Mouse (Mus musculus) embryo, embryonic 11 days (tissue): ENCODE results near the gene Kcnrg.
"Not testable (repeated sequence)": the region's sequence is repeated elsewhere in the genome, so short reads cannot be mapped to it uniquely, and the experiment has no call there.

Experiments
- DNase-seq: peaks from one replicate; pipeline ENCODE4 v3.0.0-alpha.2; 2015

Gene Kcnrg

DNA sequence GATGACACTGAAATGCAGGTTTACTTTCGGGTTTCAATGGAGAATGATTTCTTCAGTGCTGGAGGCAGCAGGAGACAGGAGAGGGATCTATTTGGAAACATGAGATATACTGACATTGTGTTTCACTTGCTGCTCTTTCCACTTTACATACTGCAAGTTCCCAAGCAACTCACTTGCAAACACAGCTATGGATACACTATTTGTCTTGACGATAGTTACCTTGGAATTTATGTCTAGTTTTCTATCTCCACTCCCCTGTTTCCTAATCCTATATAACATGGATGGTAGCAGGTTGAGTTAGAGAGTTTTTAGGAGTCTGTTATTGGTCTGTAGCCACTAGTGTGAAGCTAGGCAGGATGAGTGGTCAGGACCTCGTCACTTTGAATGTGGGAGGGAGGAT, at the start of gene Kcnrg:
Gene Kcnrg, plus strand, starts transcription at position 301 of the 400 bp plus-strand sequence.
- no peak for DNase-seq

DNA sequence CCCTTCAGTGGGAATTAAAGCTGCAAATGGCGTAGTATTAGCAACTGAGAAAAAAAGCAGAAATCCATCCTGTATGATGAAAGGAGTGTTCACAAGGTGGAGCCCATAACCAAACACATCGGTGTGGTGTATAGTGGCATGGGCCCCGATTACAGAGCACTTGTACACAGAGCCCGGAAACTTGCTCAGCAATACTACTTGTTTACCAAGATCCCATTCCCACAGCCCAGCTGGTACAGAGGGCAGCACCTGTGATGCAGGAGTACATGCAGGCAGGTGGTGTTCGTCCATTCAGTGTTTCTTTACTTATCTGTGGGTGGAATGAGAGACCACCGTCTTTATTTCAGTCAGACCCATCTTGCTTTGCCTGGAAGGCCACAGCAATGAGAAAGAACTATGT, 48.4 kb upstream of the Kcnrg start:
- DNase-seq: no peak

DNA sequence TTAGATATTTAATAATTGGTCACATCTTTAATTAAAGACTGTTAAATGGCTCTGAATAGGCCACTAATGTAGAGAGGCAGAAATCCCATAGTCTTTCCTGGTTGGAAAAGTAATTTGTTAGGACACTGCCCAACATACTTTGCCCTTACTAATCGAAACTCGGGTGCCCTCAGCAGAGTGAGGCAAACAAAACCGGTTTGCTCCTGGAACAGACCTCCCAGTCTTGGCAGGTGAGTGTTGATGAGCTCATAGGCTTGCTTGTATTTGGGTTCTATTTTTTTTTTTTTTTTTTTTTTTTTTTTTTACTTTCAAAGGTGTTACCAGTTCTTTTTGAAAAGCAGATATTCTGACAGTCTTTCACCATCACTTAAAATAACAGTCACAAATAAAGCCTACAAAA, 47.4 kb upstream of the Kcnrg start:
- DNase-seq: no peak

DNA sequence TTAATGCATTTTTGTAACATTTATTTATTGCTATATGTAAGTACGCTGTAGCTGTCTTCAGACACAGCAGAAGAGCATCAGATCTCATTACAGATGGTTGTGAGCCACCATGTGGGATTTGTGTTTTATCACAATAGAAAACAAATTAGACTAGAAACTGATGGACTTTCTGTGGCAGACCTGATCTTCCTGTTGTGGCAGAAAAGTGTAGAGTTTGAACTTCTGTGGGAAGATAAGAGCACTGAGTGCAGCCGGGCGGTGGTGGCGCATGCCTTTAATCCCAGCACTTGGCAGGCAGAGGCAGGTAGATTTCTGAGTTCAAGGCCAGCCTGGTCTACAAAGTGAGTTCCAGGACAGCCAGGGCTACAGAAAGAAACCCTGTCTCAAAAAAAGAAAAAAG, 41.0 kb upstream of the Kcnrg start:
- DNase-seq: not testable (repeated sequence)

DNA sequence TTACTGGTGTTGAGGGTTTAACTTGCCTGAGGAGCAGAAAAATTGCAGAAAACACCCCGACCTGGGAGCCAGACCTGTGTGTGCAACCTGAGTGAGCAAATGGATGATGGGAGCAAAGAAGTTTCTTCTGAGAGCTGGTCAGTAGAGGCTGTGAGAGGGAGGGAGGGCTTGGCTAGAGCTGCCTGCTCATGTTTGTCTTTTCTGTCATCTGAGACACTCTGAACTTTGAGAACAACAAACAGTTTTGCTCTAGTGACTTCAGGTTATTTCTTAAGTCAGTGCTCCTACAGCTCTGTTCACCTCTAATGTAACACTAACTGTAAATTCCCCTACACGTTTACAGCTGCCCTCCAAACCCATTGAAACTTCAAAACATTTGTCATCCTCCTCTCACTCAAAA, 37.9 kb upstream of the Kcnrg start:
- DNase-seq: no peak

DNA sequence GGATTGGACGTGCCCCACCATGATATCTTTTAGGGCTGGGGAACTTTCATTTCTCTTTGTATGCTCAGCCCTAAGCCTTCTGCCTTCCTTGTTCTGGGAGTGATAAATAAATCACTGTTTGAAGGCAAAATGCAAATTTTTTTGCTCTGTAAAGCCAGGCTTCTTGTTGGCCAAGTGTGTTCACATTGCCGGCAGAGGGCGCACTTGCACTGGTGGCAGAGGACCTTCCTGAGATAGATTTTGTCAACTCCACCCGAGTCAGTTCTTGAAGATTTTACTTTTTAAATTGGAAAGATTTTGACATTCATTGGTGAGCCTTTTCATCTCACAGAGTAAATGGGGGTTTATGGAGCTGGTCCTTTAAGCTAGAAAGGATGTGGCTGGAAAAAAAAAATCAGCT, 35.9 kb upstream of the Kcnrg start:
- DNase-seq: peak; percentile 89

DNA sequence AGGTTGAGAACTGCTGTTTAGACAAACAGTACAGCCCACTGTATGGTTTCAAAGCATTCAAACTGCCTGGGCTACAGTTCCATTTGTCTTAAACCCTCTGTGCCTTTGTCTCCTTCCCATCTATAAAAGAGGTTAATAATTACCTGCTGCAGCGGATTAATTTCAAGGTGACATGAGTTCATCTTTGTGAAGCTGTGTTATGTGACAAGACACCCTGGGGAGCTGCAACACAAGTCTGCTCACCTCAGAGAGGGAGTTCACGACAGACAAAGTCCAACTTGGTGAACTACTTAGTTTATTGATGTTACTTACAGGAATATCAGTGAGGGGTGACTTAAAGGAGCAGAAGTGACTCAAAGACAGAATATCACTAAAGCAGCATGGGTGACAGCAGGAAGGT, 35.1 kb upstream of the Kcnrg start:
- no peak for DNase-seq

DNA sequence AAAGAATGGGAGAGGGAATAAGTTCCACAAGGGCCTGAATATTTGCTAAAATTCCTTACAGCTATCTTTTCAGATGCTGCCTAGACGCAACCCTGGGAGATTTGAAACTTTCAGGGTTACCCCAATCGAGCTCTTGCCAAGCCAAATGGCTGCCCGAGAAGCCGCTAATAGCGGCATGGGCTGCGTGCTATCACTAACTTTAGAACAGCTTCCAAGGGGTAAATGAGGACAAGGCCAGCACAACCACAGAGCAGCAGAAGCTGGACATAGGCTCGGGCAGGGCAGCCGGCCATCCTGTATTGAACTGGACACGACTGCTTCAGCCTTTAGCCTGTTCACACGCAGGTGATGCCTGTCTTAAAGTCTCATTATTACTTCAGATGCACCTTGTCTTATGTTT, 32.2 kb upstream of the Kcnrg start:
- DNase-seq: no peak

DNA sequence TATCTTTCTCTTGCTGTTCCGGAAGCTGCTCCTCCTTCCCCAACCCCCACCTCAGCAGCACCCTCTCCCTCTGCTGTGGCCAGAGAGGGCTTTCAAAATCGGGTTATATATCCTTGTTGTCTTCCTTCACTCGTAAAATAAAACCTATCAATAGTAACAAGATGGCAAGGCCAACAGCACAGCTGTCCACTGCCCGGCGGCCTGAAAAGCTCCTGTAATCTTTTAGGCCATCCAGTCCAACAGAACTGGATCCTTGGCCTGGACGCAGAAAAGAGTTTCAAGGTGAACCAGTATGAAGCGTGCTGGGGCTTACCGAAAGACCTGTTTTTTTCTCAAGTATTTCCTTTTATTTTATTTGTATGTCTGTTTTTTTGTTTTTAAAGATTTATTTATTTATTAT, 31.3 kb upstream of the Kcnrg start:
- no peak for DNase-seq

DNA sequence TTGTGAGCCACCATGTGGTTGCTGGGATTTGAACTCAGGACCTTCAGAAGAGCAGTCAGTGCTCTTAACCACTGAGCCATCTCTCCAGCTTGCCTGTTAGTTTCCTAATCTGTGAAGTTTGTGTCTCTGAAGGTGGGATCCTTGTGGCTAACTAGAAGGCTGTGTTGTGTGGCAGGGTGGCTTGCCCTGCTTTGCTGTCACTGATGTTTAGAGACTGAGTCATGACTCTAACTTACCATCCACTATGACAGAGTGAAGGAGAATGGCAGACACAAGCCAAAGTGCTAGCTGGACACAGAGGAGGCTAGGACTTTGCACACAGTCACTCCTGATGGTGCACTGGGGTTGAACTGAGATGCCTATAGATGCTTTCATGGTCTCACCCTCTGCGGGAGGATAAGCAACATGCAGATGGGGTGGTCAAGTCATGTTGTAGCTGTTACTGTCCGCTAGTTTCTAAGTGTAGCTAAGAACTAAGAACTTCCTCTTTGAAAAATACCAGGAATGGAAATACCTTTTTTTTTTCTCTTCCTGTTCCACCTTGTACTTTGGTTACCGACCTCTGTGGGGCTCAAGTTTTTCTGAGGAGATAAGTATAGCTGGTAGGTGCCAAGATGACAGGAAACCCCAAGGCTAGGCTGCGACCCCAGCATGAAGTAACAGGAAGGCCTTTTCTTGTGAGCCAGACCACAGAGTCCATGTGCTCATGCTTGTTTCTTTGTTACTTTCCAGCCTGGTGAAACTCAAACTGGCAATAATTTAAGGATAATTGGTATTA, 17.8 kb upstream of the Kcnrg start:
- no peak for DNase-seq

DNA sequence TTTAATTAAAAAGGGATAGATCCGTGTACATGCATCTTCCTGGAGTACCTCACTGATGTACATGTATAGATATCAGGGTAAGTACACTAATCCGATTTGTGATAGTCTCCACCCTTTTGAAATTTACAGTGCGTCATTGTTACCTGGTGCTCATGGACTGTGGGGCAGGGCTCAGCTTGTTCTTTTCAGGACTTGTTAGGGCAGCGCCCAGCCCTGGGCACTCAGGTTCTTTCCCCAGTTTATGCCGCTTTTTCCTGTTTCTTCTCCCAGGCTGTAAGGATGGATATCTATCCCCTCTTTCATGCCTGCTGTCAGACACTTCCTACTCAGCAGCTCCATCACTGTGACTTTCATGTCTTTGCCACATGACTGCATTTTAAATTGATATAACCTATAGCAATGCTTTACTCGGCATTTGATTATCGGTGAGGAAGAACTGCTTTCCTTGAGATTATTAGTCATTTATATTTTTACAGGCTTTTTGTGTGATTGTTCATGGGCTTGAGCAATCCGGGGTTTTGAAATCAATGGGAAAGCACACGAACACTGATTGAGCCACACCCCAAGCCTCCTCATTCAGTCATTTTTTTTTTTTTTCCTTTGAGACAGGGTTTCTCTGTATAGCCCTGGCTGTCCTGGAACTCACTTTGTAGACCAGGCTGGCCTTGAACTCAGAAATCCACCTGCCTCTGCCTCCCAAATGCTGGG, 10.4 kb upstream of the Kcnrg start:
- DNase-seq: no peak

DNA sequence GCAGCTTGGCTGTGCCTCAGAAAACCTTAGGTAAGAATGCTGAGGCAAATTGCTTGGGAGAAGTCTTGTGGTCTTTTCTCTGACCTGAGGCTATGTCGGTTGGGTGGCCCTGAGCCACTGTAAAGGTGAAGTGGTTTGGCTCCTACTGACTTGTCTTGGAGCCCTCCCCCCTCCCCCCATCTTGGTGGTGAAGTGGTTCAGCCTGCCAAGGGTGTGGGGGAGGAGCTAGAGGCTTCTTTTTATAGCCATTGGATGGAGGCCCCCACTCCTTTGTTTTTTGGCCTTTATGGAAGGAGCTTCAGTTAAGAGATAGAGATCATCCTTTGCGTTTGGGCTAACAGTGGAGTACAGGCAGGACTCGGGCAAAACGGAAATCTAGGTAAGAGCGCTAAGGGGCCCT, 9.3 kb upstream of the Kcnrg start, which contains the start of gene Trim13:
Gene Trim13, plus strand, starts transcription at position 280 of the 400 bp plus-strand sequence.
- DNase-seq: no peak

DNA sequence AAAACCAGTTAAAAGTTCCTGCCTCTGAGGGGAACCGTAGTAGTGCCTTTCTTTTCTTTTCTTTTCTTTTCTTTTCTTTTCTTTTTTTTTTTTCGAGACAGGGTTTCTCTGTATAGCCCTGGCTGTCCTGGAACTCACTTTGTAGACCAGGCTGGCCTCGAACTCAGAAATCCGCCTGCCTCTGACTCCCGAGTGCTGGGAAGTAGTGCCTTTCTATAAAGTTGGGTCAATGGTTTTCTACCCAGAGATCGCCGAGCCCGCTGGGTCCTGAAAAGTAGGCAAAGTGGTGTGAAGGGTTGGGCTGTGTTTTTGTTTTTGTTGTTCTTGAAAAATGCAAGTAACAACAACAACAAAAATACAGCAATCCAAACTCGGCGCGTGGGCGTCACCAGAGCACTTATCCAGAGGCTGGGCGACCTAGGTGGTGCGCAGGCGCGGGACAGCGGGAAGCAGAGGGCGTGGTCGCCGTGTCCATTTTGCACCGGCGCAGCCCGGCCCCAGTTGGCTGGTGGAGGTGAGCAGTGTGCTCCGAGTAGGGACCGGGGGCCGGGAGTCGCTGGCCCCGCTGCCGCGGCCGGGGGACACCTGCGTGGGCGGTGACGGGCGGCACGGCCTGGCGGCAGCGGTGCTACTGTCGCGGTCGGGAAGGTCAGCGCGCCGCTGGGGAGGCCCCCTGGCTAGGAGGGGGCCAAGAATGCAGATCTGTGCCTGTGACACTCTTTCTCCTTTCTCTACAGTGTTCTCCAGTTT, 8.0 kb upstream of the Kcnrg start:
- DNase-seq: peak; percentile 92

DNA sequence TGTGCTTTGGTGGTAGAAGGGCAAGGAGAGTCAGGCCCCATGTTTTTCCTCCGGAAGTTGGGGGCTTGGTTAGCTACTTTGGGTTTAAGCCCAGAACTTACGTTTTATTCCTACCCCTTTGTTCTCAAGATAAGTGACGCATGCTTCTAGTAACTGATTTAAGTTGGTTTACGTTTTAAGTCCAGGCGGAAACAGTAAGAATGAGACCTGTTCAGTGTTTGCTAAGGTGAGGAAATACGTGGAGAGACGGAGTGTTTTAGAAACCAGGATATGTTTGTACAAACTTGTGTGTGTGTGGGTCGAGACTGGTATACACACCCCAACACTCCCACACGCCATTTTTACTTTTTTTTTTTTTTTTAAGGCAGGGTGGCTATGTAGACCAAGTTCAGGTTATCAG, 5.9 kb upstream of the Kcnrg start:
- DNase-seq: no peak

DNA sequence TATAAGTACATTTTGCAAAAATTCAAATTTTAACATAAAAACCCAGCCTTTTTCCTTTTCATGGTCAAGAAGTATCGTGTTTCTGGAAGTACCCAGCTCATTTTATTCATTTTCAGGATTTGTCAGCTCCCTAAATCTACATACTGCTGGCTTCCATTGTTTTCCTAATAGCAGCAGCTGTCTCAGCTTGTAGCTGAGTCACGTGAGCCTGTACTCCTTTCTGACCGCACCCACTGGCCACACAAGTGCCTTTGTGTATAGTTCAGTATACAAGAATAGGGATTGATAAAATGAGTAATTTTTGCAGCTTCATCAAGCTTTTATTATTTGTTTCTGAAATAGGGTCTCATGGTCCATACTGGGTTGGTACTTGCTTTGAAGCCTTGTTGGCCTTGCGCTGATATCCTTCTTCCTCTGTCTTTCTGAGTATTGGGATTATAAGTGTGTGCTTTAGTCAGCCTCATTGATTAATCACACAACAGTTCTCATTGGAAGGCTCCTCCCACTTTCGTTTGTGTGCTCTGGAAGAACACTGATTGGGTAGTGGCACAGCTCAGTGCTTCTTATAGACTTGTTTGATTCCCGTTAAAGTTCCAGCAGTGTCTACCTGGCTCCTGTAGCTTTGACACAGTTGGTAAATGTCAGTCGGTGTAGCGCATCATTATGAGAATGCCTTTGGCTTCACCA, 4.0 kb upstream of the Kcnrg start:
- DNase-seq: peak; percentile 26

DNA sequence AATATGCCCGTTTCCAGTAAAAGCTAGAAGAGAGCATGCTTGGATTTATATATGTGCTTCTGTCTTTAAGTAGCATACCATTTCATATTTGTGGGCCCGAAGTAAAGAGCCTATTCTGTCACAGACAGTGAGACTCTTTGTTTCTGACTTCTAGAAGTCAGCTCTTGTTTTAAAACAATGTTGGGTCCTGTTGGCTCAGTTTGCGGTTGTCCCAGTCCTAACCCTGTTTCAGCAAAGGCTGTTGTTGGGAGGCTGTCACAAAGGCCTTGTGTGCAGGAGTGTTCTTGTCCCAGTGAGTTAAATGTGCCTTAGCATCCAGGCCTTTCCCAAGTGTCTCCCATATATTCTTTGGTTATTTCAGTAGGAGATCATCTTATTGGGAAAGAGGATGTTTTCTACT, 3.2 kb upstream of the Kcnrg start:
- DNase-seq: no peak

DNA sequence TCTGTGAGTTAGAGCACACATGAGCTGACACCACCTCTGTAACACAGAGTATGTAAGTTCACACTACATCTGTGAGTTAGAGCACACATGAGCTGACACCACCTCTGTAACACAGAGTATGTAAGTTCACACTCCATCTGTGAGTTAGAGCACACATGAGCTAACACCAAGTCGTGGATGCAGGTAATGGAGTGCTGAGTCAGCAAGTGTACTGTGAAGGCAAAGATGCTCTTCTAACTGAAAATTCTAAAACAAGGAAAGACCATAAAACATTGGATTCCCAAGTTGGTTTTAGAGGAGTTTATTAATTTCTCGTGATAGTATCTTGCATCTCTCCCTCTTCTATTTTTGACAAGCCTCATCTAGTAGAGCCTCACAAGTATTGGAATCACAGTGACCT, 1.2 kb upstream of the Kcnrg start:
- DNase-seq: not testable (repeated sequence)

DNA sequence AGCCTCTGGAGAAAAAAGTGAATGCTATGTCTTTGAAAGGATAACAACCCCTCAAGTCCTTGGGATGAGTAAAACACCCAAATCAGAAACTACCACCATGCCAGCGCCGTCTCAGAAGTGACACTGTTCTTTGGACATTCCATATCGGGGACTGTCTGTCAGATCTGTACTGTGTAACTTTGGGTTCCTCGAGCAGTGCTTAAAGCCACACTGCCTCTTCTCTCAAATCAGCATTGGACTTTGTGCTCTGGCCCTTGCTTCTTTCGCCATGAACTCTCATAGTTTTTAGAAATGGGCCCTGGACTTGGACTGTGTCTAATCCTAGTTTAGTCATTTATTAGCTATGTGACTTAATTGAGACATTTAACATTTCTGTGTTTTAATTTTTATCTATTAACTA, 4.5 kb downstream of the Kcnrg start:
- no peak for DNase-seq

DNA sequence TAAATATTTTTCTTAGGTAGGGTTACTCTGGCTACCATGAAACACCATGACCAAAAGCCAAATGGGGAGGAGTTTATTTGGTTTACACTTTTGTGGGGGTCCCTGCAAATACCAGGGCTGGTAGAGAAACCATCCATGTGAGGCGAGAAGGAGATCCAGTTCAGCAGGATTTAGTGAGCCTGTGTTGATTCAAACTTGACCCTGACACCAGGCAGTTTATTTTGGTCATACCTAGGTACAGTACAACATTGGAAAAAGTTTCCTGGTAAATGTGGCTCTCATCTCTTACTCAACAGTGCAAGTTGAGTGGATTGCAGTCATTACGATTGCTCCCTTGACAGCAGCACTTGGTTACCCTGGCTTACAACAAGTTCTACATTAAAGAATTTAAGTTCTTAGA, 6.1 kb downstream of the Kcnrg start:
- DNase-seq: no peak

DNA sequence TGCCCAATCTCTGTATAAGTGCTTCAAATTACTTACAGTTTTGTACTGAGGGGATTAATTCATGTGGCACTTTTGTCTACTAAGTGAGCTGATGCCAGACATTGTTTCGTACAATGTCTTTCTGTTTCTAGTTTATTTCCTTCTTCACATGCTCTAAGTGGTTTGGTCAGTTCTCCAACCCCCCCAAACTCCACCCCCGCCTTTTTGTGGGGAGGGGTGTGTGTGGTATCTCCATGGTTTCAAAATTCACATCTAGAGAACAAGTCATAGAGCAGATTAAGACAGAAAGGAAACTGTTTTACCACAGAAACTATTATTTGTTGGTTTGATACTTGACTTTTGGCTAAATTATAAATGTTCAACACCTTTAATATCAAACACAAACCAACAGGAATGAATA, 13.1 kb downstream of the Kcnrg start:
- no peak for DNase-seq

DNA sequence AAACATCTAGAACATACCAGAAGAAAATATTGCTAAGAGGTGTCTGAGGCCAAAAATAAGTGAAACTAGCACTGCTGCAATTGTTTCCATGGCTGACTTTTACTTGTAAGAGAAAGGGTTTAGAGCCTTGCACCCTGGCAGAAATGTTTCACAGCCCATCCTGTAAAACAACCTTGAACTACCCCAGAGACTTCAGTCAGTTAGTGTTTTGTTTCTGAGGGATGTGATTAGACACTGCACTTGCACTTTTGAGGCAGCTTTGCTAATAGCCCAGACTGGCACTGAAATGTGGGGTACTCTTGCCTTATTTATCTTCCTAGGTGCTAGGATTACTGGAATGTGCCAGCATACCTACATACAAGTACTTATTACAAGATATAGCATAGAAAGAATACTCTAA, 28.7 kb downstream of the Kcnrg start:
- no peak for DNase-seq

DNA sequence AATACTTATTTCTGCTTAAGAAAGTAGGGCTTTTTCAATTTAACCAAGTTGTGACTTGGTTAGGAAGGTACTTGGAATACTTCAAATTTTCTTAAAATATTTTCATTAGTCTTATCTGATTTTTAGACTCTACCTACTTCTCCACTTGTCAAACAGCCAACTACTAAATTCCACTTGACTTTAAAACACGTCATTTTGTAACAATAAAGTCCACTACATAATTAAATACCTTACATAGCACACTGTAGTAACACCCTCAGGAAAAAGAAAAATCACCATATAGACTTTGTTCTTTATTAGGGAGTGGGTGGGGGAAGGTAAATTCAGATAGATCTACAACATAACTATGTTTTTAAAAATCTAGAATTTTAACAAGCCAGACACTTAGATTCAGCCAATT, 35.4 kb downstream of the Kcnrg start:
- DNase-seq: no peak

DNA sequence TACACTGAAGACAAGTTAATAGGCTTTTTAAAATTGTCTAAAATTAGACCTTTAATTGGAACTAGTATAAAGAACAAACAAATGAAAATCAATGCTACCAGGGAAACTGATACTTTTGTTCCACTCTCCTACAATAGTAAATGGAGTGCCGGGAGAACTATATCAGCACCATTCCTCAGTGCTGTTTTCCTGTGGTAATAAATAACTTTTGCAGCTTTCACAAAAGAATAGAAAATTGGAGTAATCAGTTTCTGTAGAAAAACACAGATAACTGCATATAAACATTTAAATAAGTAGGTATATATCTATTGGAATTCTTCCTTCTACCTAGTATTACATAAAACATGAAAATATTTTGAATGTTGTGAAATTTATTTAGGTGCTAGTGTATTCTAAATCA, 38.3 kb downstream of the Kcnrg start:
- no peak for DNase-seq
